8 mouse cellular contexts compared by ENCODE assay signal in the genomic region with DNA sequence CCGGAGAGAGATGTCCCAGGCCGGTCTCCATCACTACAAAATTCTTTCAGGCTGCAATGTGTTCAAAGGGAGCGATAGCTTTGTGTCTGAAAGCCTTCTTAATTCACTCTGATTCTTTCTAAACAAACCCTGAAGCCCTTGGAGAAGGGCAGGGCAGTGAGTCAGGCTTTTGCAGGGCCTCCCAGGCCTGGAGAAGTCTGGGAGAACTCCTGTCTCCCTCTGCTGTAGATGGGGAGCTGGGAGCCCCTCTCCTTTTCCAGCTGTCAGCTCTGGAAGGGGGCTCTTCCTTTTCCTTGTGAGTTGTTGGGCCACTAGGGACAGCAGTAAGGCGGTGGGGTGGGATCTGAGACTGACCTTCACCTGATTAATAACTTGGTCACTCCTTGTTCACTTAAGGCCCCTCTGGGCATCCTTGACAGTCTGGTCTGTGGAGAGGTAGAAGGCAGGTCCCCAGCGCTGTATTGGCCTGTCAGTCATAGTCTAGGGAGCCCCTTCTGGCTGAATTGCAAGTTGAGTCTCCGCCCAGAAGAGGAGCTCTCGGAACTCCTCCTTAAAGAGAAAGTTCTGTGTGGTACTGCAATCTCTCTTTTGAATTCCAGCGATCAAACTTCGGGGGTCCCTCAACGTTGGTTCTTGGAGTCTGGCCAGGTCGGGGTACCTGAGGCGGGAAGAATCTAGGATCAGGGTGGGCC. TPM values are rescaled to one million over a fixed set of nuclear protein-coding genes. Genes with fewer than 3 reads are reported as not detected.
DNase-seq lines count a peak whose midpoint lies in the region; ATAC-seq and TF ChIP-seq lines count a peak whose summit lies in the region.

No protein-coding gene starts in this region.

- no peaks in the 10 kb centered on the region for H3K36me3 ChIP-seq in heart, embryonic 13.5 days
- 0 out of 2 replicates have a peak, but pooled peaks cover 3% of the 10 kb centered on the region for H3K36me3 ChIP-seq in limb, embryonic 12.5 days
- H3K36me3 ChIP-seq in midbrain, postnatal 0 days (ENCODE audit: insufficient read depth, low read length): no peaks in the 10 kb centered on the region

- peak overlapping the region; percentile 91 for H3K27ac ChIP-seq in heart, embryonic 13.5 days (replicated peaks)
- H3K27ac ChIP-seq in limb, embryonic 12.5 days: peak overlapping the region; percentile 95
- no peak overlapping the region for H3K27ac ChIP-seq in midbrain, postnatal 0 days (ENCODE audit: low read depth, low read length)

- 0 out of 2 replicates have a peak, but pooled peaks have one; percentile 33 for ATAC-seq in heart, embryonic 13.5 days (ENCODE audit: extremely low read depth, insufficient number of reproducible peaks, low FRiP score, low TSS enrichment)
- ATAC-seq in limb, embryonic 12.5 days (ENCODE audit: insufficient number of reproducible peaks, insufficient read depth, low FRiP score, low TSS enrichment, low read depth): peak; percentile 76
- peak; percentile 61; the same call in 1 of the 2 replicates for ATAC-seq in midbrain, postnatal 0 days (ENCODE audit: low FRiP score)

- peak overlapping the region; percentile 76 for H3K4me3 ChIP-seq in heart, embryonic 13.5 days
- H3K4me3 ChIP-seq in limb, embryonic 12.5 days (replicated peaks): peak overlapping the region; percentile 87
- peak overlapping the region; percentile 47 for H3K4me3 ChIP-seq in midbrain, postnatal 0 days (ENCODE audit: low read depth, low read length)

- DNase-seq in kidney, adult 11 months: peak; percentile 28
- no peak for DNase-seq in kidney, adult 18-20 months
- DNase-seq in adipocyte (ENCODE audit: low spot score): peak; percentile 66
- DNase-seq in midbrain, postnatal 0 days (ENCODE audit: low spot score): peak; percentile 69
- DNase-seq in gastrocnemius, adult 18-20 months (ENCODE audit: low spot score): no peak
- DNase-seq in urinary bladder, postnatal 4 days (ENCODE audit: low spot score in 2 of 2): no peak

- H3K4me1 ChIP-seq in heart, embryonic 13.5 days: peaks cover 51% of the 10 kb centered on the region
- peaks cover 62% of the 10 kb centered on the region for H3K4me1 ChIP-seq in limb, embryonic 12.5 days (replicated peaks)
- 0 out of 2 replicates have a peak, but pooled peaks cover 2% of the 10 kb centered on the region for H3K4me1 ChIP-seq in midbrain, postnatal 0 days (ENCODE audit: insufficient read depth, low read length)

- no peaks in the 10 kb centered on the region for H3K9me3 ChIP-seq in heart, embryonic 13.5 days
- no peaks in the 10 kb centered on the region for H3K9me3 ChIP-seq in limb, embryonic 12.5 days
- no peaks in the 10 kb centered on the region for H3K9me3 ChIP-seq in midbrain, postnatal 0 days (ENCODE audit: low read length)

- peaks cover 15% of the 10 kb centered on the region; the same call in 1 of the 2 replicates for H3K27me3 ChIP-seq in heart, embryonic 13.5 days (replicated peaks)
- H3K27me3 ChIP-seq in limb, embryonic 12.5 days: no peaks in the 10 kb centered on the region
- peaks cover 9% of the 10 kb centered on the region; the same call in 1 of the 2 replicates for H3K27me3 ChIP-seq in midbrain, postnatal 0 days (ENCODE audit: insufficient read depth, low read length)

- H3K4me2 ChIP-seq in heart, embryonic 13.5 days: peak overlapping the region; percentile 91
- peak overlapping the region; percentile 90 for H3K4me2 ChIP-seq in limb, embryonic 12.5 days
- H3K4me2 ChIP-seq in midbrain, postnatal 0 days (ENCODE audit: low read depth, low read length, poor library complexity, severe bottlenecking): peak overlapping the region; percentile 94

- WGBS in heart, embryonic 13.5 days: 16% methylated on average over 12 of the region's 12 CpGs
- 14% methylated on average over 12 of the region's 12 CpGs for WGBS in limb, embryonic 12.5 days
- 5% methylated on average over 12 of the region's 12 CpGs for WGBS in midbrain, postnatal 0 days

- peak; percentile 50 for TF ChIP-seq CTCF in midbrain, postnatal 0 days (IDR thresholded peaks at IDR 0.05)

- H3K9ac ChIP-seq in heart, embryonic 13.5 days: peak overlapping the region; percentile 92
- peak overlapping the region; percentile 91 for H3K9ac ChIP-seq in limb, embryonic 12.5 days (replicated peaks)
- H3K9ac ChIP-seq in midbrain, postnatal 0 days (replicated peaks; ENCODE audit: low read length, poor library complexity, severe bottlenecking): peak overlapping the region; percentile 54; the same call in 1 of the 2 replicates

RNA-seq across cellular contexts. Expression of gene Col5a1, which starts 0.6 kb away (rescaled TPM):
- polyA plus RNA-seq in heart, embryonic 13.5 days (2015; fragmentation: Nextera tagmentation; extraction: Ambion mirVana): 44.3 and 48.8 TPM in 2 replicates
- polyA plus RNA-seq in limb, embryonic 12.5 days (2016; fragmentation: Nextera tagmentation; extraction: Ambion mirVana): 59.1 and 65.0 TPM in 2 replicates
- 16.9 and 23.4 TPM in 2 replicates for total RNA-seq in midbrain, postnatal 0 days (2014; rRNA removed)
- 5.4 and 5.6 TPM in 2 replicates for polyA plus RNA-seq in midbrain, postnatal 0 days (2015; fragmentation: Nextera tagmentation; extraction: Ambion mirVana)
- total RNA-seq in gastrocnemius, adult 18-20 months (2021): 10 to 100 TPM; 10.5 to 11.2 TPM

Comparison
In these comparisons a context has a peak if more than half of its experiments do, and no peak if none do; other contexts are left out.
1. DNase-seq: peak in kidney, adult 11 months (single experiment), adipocyte (single experiment) and midbrain, postnatal 0 days (single experiment); none in kidney, adult 18-20 months (single experiment), gastrocnemius, adult 18-20 months (single experiment) and urinary bladder, postnatal 4 days (0 of 2).
2. Peak in every context shown above with its lines, with median percentiles within 50 percentile points of each other: ATAC-seq, H3K4me2 ChIP-seq, H3K4me3 ChIP-seq and H3K9ac ChIP-seq.